Mouse (Mus musculus): ENCODE measurements around the gene Fam170b. TPM values are rescaled to one million over a fixed set of nuclear protein-coding genes. Genes with fewer than 3 reads are reported as not detected.

Gene Fam170b
- 0.14 TPM in 1 of 2 replicates, not detected in the other for polyA plus RNA-seq (2012; rRNA removed)

DNA sequence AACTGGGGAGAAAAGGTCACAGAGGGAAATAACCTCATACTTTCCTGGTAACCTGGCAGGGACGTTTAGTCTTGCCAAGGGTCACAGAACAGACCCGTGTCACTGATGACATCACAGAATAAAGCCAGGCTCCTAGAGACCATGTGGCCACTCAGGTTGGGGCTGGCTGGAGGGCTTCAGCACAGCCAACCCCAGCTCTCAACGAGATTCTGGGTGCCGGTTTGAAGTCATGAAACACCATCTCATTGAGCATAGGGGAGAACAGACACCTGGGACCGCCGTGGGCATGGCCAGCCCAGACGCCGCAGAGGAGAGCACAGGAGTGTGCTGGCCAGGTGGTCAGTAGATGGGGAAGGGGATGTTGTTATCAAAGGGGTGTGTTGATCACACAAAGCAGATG, at the start of gene Fam170b:
Gene Fam170b (plus strand): TSS at position 116 of the 400 bp plus-strand sequence.
- H3K27me3 ChIP-seq (replicated peaks; ENCODE audit: control insufficient read depth, insufficient read depth, low read length), result no peaks in the 10 kb centered on the region
- H3K36me3 ChIP-seq (ENCODE audit: control insufficient read depth, insufficient read depth, low read length), result no peaks in the 10 kb centered on the region
- no peak within 1 kb of the TSS for H3K4me3 ChIP-seq (ENCODE audit: insufficient read depth, low read depth, low read length)
- no peak for DNase-seq
- no peak within 1 kb of the TSS for H3K27ac ChIP-seq (ENCODE audit: insufficient read depth, low read depth, low read length)
- WGBS, result 72% methylated on average over 8 of the region's 8 CpGs
- no peaks in the 10 kb centered on the region for H3K4me1 ChIP-seq (ENCODE audit: control insufficient read depth, insufficient read depth, low read length)
- TF ChIP-seq CTCF (conservative IDR thresholded peaks at IDR 0.05; ENCODE audit: insufficient read depth, insufficient read length, low read depth, low read length) (no peak), POLR2A (IDR thresholded peaks at IDR 0.05; ENCODE audit: low read depth, low read length) (no peak)

DNA sequence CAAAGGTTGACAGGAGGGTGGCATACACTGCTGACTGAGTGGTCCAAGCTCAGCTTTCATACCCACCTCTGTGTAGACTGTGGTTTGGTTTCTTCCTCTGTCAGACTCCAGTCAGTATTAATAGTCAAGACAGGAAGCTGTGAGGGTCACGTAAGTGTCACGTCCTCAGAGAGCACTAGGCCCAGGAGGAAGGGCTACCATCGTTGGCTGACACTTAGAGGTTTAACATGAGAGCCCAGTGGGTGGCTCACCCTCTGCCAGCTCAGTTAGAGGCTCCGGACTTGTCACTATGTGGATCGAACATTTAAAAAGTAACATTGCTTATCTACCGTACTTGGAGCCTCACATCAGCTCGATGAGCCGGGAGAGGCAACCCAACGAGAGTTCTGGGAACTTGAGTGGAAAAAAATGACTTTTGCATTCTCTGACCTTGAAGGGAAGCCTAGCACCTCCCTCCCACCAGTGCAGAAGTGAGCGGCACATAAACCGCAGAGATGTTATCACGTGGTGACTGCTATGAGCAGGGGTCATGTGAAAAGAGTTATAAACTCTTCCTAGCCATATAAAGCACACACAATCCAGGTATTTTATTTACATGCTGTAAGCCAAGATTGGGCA, 49.5 kb upstream of the Fam170b start:
- Histone ChIP-seq H3K4me3 (ENCODE audit: insufficient read depth, low read depth, low read length) (no peak overlapping the region), H3K4me1 (ENCODE audit: control insufficient read depth, insufficient read depth, low read length) (no peaks in the 10 kb centered on the region), H3K27ac (ENCODE audit: insufficient read depth, low read depth, low read length) (no peak overlapping the region), H3K36me3 (ENCODE audit: control insufficient read depth, insufficient read depth, low read length) (no peaks in the 10 kb centered on the region), H3K27me3 (replicated peaks; ENCODE audit: control insufficient read depth, insufficient read depth, low read length) (no peaks in the 10 kb centered on the region)
- peak; percentile 9 for DNase-seq
- WGBS, result 50% methylated on average over 12 of the region's 12 CpGs
- no peak for TF ChIP-seq CTCF (conservative IDR thresholded peaks at IDR 0.05; ENCODE audit: insufficient read depth, insufficient read length, low read depth, low read length)
- no peak for TF ChIP-seq POLR2A (IDR thresholded peaks at IDR 0.05; ENCODE audit: low read depth, low read length)

DNA sequence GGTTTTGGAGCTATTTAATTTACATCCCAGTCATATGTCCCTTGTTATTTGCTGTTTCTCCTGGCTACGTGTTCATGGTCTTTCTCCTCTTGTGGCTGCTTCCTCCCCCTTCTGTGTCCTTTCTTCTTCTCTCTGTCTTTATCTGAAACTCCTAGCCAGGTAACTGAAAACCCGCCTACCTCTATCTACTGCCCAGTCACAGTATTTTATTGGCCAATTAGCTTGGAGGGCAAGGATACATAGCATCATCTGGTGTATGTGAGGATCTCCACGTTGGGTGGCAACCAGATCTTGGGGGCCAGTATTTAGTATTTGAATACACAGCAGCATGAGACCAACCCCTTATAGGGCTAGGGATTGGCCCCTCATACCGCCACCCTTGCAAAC, 49.0 kb upstream of the Fam170b start:
- no peak overlapping the region for H3K27ac ChIP-seq (ENCODE audit: insufficient read depth, low read depth, low read length)
- TF ChIP-seq POLR2A (IDR thresholded peaks at IDR 0.05; ENCODE audit: low read depth, low read length), result no peak
- TF ChIP-seq CTCF (conservative IDR thresholded peaks at IDR 0.05; ENCODE audit: insufficient read depth, insufficient read length, low read depth, low read length), result no peak
- 74% methylated on average over 4 of the region's 4 CpGs for WGBS

DNA sequence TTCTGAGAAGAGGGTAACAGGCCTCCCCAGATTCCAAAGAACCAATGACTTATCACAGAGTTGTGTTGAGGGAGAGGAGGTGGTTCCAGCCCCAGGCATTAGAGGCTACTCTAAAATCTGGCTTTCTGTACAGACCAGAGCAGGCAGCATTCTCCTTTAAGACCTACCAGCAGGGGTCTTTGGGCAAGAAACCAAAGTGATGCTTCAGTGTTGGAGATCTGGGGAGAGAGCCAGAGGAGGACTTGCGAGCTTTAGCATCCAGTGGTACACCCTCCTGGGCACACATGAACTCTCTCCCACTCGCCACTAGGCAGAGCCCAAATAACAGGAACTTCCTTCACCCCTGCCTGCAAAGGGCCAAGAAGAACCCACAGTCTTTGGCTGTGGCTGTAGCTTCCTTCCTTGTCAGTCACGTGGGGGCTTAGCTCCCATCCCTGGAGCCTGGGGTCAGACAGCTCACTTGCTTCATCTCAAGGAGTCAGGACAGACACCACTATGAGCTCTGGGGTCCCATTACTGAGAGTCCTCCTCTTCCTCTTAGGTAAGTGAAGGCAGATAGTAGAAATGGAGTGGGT, 48.1 kb upstream of the Fam170b start, which contains the start of gene Tmem273:
Gene Tmem273 (plus strand): TSS at position 408 of the 575 bp plus-strand sequence.
- Histone ChIP-seq H3K4me1 (ENCODE audit: control insufficient read depth, insufficient read depth, low read length) (no peaks in the 10 kb centered on the region), H3K4me3 (ENCODE audit: insufficient read depth, low read depth, low read length) (0 out of 2 replicates have a peak within 1 kb of the TSS, but pooled peaks have one; percentile 5), H3K27me3 (replicated peaks; ENCODE audit: control insufficient read depth, insufficient read depth, low read length) (no peaks in the 10 kb centered on the region), H3K27ac (ENCODE audit: insufficient read depth, low read depth, low read length) (no peak within 1 kb of the TSS), H3K36me3 (ENCODE audit: control insufficient read depth, insufficient read depth, low read length) (no peaks in the 10 kb centered on the region)
- peak; percentile 16 for DNase-seq
- TF ChIP-seq POLR2A (IDR thresholded peaks at IDR 0.05; ENCODE audit: low read depth, low read length) (no peak), CTCF (conservative IDR thresholded peaks at IDR 0.05; ENCODE audit: insufficient read depth, insufficient read length, low read depth, low read length) (no peak)
- WGBS, result 72% methylated on average over 3 of the region's 3 CpGs

More for the DNA sequence above, 49.0 kb upstream of the Fam170b start:
- Histone ChIP-seq H3K36me3 (ENCODE audit: control insufficient read depth, insufficient read depth, low read length) (no peaks in the 10 kb centered on the region), H3K4me1 (ENCODE audit: control insufficient read depth, insufficient read depth, low read length) (no peaks in the 10 kb centered on the region), H3K27me3 (replicated peaks; ENCODE audit: control insufficient read depth, insufficient read depth, low read length) (no peaks in the 10 kb centered on the region), H3K4me3 (ENCODE audit: insufficient read depth, low read depth, low read length) (no peak overlapping the region)
- DNase-seq, result no peak

DNA sequence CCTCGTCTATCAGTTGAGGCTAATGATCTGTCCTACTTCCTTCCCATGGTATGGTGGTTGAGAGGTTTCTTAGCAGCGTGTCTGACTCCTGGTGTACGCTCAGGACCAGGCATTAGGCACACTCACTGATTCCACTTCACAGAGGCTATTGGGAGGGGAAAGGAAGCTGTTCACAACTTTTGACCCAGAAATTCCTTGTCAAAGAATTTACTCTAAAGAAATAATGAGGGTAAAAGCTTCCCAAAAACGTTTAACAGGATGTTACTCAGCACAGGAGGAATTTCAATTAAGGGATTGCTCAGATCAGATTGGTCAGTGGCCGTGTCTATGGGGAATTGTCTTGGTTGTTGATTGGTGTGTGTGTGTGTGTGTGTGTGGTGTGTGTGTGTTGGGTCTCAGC, 46.1 kb upstream of the Fam170b start:
- TF ChIP-seq POLR2A (IDR thresholded peaks at IDR 0.05; ENCODE audit: low read depth, low read length) (no peak), CTCF (conservative IDR thresholded peaks at IDR 0.05; ENCODE audit: insufficient read depth, insufficient read length, low read depth, low read length) (no peak)
- DNase-seq, result no peak
- H3K27ac ChIP-seq (ENCODE audit: insufficient read depth, low read depth, low read length), result no peak overlapping the region

DNA sequence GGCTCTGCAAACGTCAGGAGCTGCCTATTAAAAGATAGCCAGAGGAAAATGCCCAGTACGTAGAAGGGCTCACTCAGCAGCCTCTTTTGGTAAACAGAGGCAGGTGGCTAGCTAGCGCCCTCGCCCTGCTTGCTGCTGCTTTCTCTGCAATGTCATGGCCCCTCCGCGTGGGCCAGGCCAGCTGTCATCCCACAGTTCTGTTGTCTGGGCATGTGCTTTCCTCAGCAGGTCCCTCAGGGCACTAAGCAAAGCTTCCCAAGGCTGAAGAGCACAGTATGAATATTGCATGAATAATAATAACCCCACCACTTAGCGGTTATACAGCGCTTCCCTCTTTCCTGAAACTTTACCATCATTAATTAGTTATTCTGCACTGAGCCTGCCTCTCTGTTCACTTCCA, 37.4 kb upstream of the Fam170b start:
- WGBS, result 81% methylated on average over 8 of the region's 8 CpGs
- Histone ChIP-seq H3K27me3 (replicated peaks; ENCODE audit: control insufficient read depth, insufficient read depth, low read length) (no peaks in the 10 kb centered on the region), H3K27ac (ENCODE audit: insufficient read depth, low read depth, low read length) (no peak overlapping the region), H3K36me3 (ENCODE audit: control insufficient read depth, insufficient read depth, low read length) (no peaks in the 10 kb centered on the region), H3K4me3 (ENCODE audit: insufficient read depth, low read depth, low read length) (no peak overlapping the region), H3K4me1 (ENCODE audit: control insufficient read depth, insufficient read depth, low read length) (no peaks in the 10 kb centered on the region)
- TF ChIP-seq POLR2A (IDR thresholded peaks at IDR 0.05; ENCODE audit: low read depth, low read length) (no peak), CTCF (conservative IDR thresholded peaks at IDR 0.05; ENCODE audit: insufficient read depth, insufficient read length, low read depth, low read length) (no peak)
- DNase-seq, result no peak

More for the DNA sequence above, 46.1 kb upstream of the Fam170b start:
- no peaks in the 10 kb centered on the region for H3K36me3 ChIP-seq (ENCODE audit: control insufficient read depth, insufficient read depth, low read length)
- no peak overlapping the region for H3K4me3 ChIP-seq (ENCODE audit: insufficient read depth, low read depth, low read length)
- no peaks in the 10 kb centered on the region for H3K27me3 ChIP-seq (replicated peaks; ENCODE audit: control insufficient read depth, insufficient read depth, low read length)
- WGBS, result 50% methylated on average over 5 of the region's 5 CpGs
- no peaks in the 10 kb centered on the region for H3K4me1 ChIP-seq (ENCODE audit: control insufficient read depth, insufficient read depth, low read length)

DNA sequence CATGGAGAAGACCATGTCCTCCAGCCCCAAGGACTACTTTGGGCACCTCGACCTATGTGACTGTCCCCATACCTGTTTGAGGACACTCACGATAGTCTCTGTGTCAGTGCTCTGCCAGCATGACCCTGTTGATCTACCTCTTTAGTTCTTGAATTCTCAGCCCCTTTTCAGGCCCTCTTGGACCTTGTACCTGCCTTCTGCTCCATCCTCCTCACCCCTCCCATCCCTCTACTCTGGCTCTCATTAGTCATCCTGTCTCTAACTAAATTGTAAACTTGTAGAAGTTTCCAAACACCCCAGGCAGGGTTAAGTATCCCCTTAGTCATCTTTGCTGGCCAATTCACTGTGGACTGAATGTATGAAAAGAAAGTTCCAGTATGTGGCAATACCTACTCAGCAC, 36.0 kb upstream of the Fam170b start:
- WGBS, result 59% methylated on average over 2 of the region's 2 CpGs
- DNase-seq, result no peak
- Histone ChIP-seq H3K27ac (ENCODE audit: insufficient read depth, low read depth, low read length) (no peak overlapping the region), H3K36me3 (ENCODE audit: control insufficient read depth, insufficient read depth, low read length) (no peaks in the 10 kb centered on the region), H3K4me3 (ENCODE audit: insufficient read depth, low read depth, low read length) (no peak overlapping the region), H3K27me3 (replicated peaks; ENCODE audit: control insufficient read depth, insufficient read depth, low read length) (no peaks in the 10 kb centered on the region), H3K4me1 (ENCODE audit: control insufficient read depth, insufficient read depth, low read length) (no peaks in the 10 kb centered on the region)
- no peak for TF ChIP-seq CTCF (conservative IDR thresholded peaks at IDR 0.05; ENCODE audit: insufficient read depth, insufficient read length, low read depth, low read length)
